Mouse (Mus musculus) embryonic facial prominence, embryonic 14.5 days (tissue): Measurements from ENCODE around the gene Mus81. TPM values are rescaled to one million over a fixed set of nuclear protein-coding genes. Genes with fewer than 3 reads are reported as not detected.

Experiments used
- ATAC-seq: fragments of 200-750 bp; cut with Nextera tagmentation; 2 replicates; pipeline ENCODE4 v1.8.0; 2017; ENCODE audit warnings: low read depth, moderate number of reproducible peaks, moderate TSS enrichment
- DNase-seq: peaks from one replicate; pipeline ENCODE4 v3.0.0-alpha.2; 2015; ENCODE audit warnings: low spot score
- H3K27ac ChIP-seq: fragments of 300-500 bp; sonication (generic); replicated peaks from 2 replicates; pipeline ENCODE4 v1.5.1; 2014; ENCODE audit warnings: low read depth, mild to moderate bottlenecking, low read length, moderate library complexity
- H3K27me3 ChIP-seq: fragments of 300-500 bp; sonication (generic); replicated peaks from 2 replicates; pipeline ENCODE4 v1.6.1; 2014; ENCODE audit warnings: low read length; ENCODE audit not compliant: control insufficient read depth, insufficient read depth
- H3K36me3 ChIP-seq: fragments of 300-500 bp; sonication (generic); 2 replicates; pipeline ENCODE4 v1.6.1; 2014; ENCODE audit warnings: low read length, mixed read lengths; ENCODE audit not compliant: control insufficient read depth, insufficient read depth
- H3K4me1 ChIP-seq: fragments of 300-500 bp; sonication (generic); 2 replicates; pipeline ENCODE4 v1.6.1; 2014; ENCODE audit warnings: antibody characterized with exemption, low read length; ENCODE audit not compliant: control insufficient read depth, insufficient read depth
- H3K4me2 ChIP-seq: fragments of 300-500 bp; sonication (generic); 2 replicates; pipeline ENCODE4 v1.6.1; 2014; ENCODE audit warnings: low read depth, mild to moderate bottlenecking, low read length, moderate library complexity, mixed read lengths
- H3K4me3 ChIP-seq: fragments of 300-500 bp; sonication (generic); 2 replicates; pipeline ENCODE4 v1.5.1; 2014; ENCODE audit warnings: low read depth, mild to moderate bottlenecking, low read length
- H3K9ac ChIP-seq: fragments of 300-500 bp; sonication (generic); 2 replicates; pipeline ENCODE4 v1.6.1; 2014; ENCODE audit warnings: low read depth, mild to moderate bottlenecking, low read length, moderate library complexity, mixed read lengths
- H3K9me3 ChIP-seq: fragments of 300-500 bp; sonication (generic); 2 replicates; pipeline ENCODE4 v1.6.1; 2016; ENCODE audit warnings: low read length; ENCODE audit not compliant: control insufficient read depth
- WGBS: fragments of 180-500 bp; shearing (Covaris S2); extraction: QIAGEN DNeasy Blood & Tissue Kit; methylation state at CpG from one replicate; pipeline ENCODE4 v1.1.7; 2014; 5-methylcytosine and 5-hydroxymethylcytosine counted together
- polyA plus RNA-seq: library from polyadenylated mRNA; unstranded; fragments of >200 nt; fragmentation: Nextera tagmentation; extraction: Ambion mirVana; gene quantifications from 2 replicates; pipeline ENCODE4 v1.2.1, GENCODE M21; 2014

Gene Mus81
- polyA plus RNA-seq, 1 experiment from 2014 or later = 39.6 TPM

DNA sequence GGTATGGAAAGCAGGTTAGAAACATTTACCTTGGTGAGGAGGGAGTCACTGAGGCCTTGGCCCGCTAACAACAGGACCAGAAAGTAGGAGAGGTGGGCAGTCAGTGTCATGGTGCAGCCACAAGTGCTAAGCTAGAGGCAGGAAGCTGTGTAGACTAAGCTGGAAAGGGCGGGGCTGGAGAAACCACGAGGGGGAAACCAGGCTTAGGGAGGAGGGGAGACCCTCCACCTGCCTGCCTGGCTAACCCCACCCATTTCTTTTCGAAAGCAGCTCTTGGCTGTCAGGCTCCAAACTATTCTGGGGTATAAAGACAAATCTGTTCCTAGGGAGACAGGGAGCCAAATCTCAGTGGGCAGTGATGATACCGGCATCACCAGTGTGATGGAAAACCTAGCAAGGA lies 19.8 kb downstream of the Mus81 start, which contains the start of gene Ctsw:
Gene Ctsw (minus strand): TSS at position 134 of the 400 bp plus-strand sequence.
- whole genome bisulfite sequencing = 51% methylated on average over 5 of the region's 5 CpGs
- no peak within 1 kb of the TSS for H3K4me3 ChIP-seq

DNA sequence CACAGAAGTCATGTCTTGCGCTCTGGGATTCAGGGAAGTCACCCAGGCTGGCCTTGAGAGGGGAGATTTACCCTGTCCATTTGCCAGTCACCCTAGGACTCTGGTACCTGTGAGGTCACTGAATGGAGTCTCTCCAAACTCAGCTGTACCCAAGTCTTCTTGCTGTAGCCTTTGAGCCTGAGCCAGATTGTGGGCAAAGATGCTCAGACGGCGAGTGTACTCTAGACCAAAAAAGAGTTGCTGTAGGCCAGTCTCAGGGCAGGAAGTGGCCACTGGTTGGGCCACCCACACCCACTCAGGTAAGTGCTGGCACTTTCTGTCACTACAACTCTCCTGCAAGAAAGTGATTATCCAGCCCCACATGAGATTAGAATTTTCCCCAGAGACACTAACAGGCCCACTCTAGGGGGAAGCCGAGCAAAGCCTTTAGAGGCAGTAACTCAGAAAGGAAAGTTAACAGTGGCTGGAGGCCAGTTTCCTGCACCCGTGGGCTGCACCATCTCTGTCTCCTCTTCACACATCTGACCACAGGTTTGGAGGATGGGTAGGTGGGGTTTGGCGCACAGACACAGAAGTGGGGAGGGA lies 21.2 kb downstream of the Mus81 start:
- no peak for ATAC-seq
- peaks cover 53% of the 10 kb centered on the region for H3K36me3 ChIP-seq

More for the DNA sequence above, 19.8 kb downstream of the Mus81 start, which contains the start of gene Ctsw:
- H3K9ac ChIP-seq = no peak within 1 kb of the TSS
- 0 out of 2 replicates have a peak, but pooled peaks cover 3% of the 10 kb centered on the region for H3K4me1 ChIP-seq
- H3K36me3 ChIP-seq = peaks cover 42% of the 10 kb centered on the region
- H3K4me2 ChIP-seq = no peak within 1 kb of the TSS
- DNase-seq (no peak), ATAC-seq (no peak)
- no peak within 1 kb of the TSS for H3K27ac ChIP-seq
- no peaks in the 10 kb centered on the region for H3K27me3 ChIP-seq
- H3K9me3 ChIP-seq = no peaks in the 10 kb centered on the region

DNA sequence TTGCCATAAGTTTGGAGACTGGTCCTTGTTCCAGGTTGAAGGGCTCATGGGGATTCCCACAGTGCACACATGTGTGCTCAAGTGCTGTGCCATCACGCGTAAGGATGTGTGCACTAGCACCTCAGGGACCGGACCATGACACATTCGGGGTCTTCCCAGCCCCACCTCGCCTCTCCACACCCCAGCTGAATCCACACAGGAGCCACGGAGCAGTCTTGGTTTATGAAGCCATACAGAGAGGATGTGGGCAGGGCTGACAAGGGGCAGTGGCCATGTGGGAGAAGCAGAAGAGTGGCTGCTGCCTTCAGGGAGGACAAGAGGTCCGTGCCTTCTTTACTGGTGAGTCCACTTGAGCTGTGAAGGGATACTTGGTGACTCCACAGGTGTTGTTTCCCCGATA lies 23.2 kb downstream of the Mus81 start:
- H3K9me3 ChIP-seq = no peaks in the 10 kb centered on the region
- no peak for DNase-seq
- no peak overlapping the region for H3K4me2 ChIP-seq
- H3K36me3 ChIP-seq = peaks cover 53% of the 10 kb centered on the region
- peaks cover 10% of the 10 kb centered on the region for H3K4me1 ChIP-seq
- whole genome bisulfite sequencing = 94% methylated on average over 8 of the region's 8 CpGs
- H3K9ac ChIP-seq = no peak overlapping the region
- no peak overlapping the region for H3K27ac ChIP-seq
- H3K27me3 ChIP-seq = no peaks in the 10 kb centered on the region
- no peak overlapping the region for H3K4me3 ChIP-seq
- no peak for ATAC-seq

More for the DNA sequence above, 21.2 kb downstream of the Mus81 start:
- 92% methylated on average over 6 of the region's 6 CpGs for WGBS
- Histone ChIP-seq H3K4me3 (no peak overlapping the region), H3K4me2 (no peak overlapping the region), H3K27me3 (no peaks in the 10 kb centered on the region), H3K9ac (no peak overlapping the region), H3K9me3 (no peaks in the 10 kb centered on the region), H3K4me1 (0 out of 2 replicates have a peak, but pooled peaks cover 3% of the 10 kb centered on the region), H3K27ac (no peak overlapping the region)
- no peak for DNase-seq

DNA sequence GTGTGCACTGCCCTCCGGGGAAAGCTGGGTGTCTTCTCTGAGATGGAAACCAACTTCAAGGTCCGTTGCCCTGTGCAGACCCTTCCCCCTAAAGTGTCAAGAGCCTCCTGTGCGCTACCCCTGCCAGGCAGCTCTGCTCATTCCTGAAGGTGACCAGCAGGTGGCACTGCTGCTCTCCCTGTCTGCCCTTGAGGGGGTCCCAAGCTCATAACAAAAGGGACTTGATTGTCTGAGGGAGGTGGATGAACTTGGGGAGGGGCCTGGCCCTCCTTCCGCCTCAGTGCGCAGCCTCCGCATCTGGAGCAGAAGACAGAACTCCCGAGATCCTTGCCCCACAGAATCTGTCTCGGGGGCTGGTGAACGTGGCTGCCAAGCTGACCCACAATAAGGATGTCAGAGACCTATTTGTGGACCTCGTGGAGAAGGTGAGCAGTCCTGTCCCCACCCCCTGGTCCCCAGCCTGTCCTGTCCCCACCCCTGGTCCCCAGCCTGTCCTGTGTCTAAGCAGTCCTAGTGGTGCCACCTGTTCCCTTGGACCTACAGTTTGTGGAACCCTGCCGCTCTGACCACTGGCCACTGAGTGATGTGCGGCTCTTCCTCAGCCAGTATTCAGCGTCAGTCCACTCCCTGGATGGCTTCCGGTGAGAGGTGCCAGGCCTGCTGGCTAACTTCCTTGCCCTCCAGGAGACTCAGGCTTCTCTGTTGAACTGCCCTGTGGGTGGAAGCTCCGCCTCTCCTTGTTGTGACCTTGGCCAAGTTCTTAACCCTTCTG lies 24.2 kb downstream of the Mus81 start:
- H3K4me3 ChIP-seq = peak overlapping the region; percentile 23
- peak overlapping the region; percentile 59 for H3K9ac ChIP-seq

DNA sequence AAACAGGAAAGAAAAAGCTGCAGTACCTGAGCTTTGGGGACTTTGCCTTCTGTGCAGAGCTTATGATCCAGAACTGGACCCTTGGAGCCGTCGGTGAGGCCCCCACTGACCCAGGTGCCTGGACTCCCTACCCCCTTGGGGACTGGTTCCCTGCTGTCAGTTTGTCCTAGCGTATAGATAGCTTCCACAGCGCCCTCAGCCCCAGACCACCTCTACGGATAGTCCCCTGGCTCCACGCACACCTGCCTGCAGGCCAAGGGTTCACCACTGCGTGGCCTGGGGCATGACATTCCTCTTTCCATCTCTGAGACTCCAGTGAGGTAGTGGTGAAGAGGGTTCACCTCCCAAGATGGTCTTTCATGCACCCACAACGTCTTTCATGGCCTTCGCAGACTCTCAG lies 25.0 kb downstream of the Mus81 start:
- peaks cover 53% of the 10 kb centered on the region for H3K36me3 ChIP-seq
- peaks cover 13% of the 10 kb centered on the region for H3K4me1 ChIP-seq
- H3K4me2 ChIP-seq = no peak overlapping the region
- no peak for ATAC-seq
- WGBS = 83% methylated on average over 9 of the region's 9 CpGs
- H3K9me3 ChIP-seq = no peaks in the 10 kb centered on the region
- no peak for DNase-seq
- H3K9ac ChIP-seq = no peak overlapping the region
- H3K27ac ChIP-seq = no peak overlapping the region
- no peak overlapping the region for H3K4me3 ChIP-seq
- no peaks in the 10 kb centered on the region for H3K27me3 ChIP-seq

More for the DNA sequence above, 24.2 kb downstream of the Mus81 start:
- Histone ChIP-seq H3K36me3 (peaks cover 53% of the 10 kb centered on the region), H3K4me1 (peaks cover 13% of the 10 kb centered on the region), H3K9me3 (no peaks in the 10 kb centered on the region), H3K4me2 (peak overlapping the region; percentile 46), H3K27me3 (no peaks in the 10 kb centered on the region), H3K27ac (0 out of 2 replicates have a peak overlapping the region, but pooled peaks have one; percentile 42)
- peak; percentile 86 for DNase-seq
- peak; percentile 73; the same call in 1 of the 2 replicates for ATAC-seq
- WGBS = 35% methylated on average over 15 of the region's 15 CpGs

DNA sequence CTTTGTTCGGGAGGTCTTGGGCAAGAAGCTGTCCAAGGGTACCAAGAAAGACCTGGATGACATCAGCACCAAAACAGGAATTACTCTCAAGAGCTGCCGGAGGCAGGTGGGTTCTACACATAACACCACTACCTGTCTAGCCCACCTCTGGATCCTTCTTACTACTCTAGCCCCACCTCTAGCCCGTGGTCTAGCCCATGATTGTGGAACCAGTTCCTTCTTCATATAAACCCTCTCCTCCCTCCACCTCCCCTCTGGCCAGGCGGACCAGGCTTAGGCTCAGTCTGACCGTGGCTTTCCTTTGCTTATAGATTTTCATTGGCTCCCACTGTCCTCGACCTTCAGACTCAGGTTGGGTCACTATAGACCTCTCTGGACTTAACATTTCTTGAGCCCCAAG lies 26.8 kb downstream of the Mus81 start:
- Histone ChIP-seq H3K9me3 (no peaks in the 10 kb centered on the region), H3K27me3 (no peaks in the 10 kb centered on the region), H3K4me3 (peak overlapping the region; percentile 68), H3K4me1 (peaks cover 16% of the 10 kb centered on the region), H3K4me2 (peak overlapping the region; percentile 96), H3K36me3 (peaks cover 36% of the 10 kb centered on the region), H3K27ac (no peak overlapping the region), H3K9ac (peak overlapping the region; percentile 71)
- ATAC-seq = no peak
- 82% methylated on average over 6 of the region's 6 CpGs for whole genome bisulfite sequencing
- DNase-seq = no peak

DNA sequence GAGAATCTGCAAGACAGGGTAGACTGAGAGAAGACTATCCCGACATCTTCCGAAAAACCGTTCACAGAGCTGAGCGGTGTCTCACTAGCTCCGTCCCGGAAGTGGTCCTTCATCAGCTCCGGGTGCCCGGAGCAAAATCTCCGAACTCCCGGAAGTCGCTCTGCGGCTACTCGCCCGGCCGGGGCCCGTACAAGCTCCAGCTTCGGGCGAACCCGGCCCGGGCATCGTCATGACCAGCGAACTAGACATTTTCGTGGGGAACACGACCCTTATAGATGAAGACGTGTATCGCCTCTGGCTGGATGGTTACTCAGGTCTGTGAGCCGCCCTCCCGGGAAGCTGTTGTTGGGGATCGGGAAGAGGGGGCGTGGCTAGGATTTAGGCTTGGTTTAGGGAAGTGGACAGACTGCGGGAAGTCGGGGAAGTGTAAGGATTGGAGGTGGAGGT lies 27.7 kb downstream of the Mus81 start, which contains the start of gene Fibp:
Gene Fibp (plus strand): TSS at position 151 of the 447 bp plus-strand sequence.
- Histone ChIP-seq H3K9ac (peak within 1 kb of the TSS; percentile 71), H3K4me1 (peaks cover 25% of the 10 kb centered on the region), H3K4me3 (peak within 1 kb of the TSS; percentile 68), H3K9me3 (no peaks in the 10 kb centered on the region), H3K27me3 (no peaks in the 10 kb centered on the region), H3K4me2 (peak within 1 kb of the TSS; percentile 96), H3K36me3 (peaks cover 27% of the 10 kb centered on the region), H3K27ac (no peak within 1 kb of the TSS; the same call in 1 of the 2 replicates)
- ATAC-seq (peak; percentile 74), DNase-seq (peak; percentile 94)
- under 1% methylated on average over 30 of the region's 32 CpGs for WGBS

DNA sequence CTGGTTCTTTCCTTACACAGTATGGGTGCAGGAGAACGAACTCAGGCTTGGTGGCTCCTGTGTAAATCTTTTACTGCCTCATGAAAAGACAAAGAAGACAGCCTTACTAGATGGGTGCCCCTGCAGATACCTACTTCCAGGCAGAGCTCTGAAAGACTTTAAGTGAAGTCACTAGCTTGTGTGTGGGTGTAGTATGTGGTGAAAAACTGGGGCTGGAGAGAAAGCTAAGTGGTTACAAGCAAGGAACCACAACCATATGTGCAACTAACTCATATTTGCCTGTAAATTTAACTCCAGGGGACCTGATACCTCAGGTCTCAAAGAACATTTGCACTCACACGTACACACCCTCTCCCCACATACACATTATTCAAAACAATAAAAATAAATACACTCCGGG lies 28.3 kb downstream of the Mus81 start:
- DNase-seq (no peak), ATAC-seq (no peak)
- H3K9ac ChIP-seq = peak overlapping the region; percentile 71
- H3K4me3 ChIP-seq = peak overlapping the region; percentile 68
- H3K4me1 ChIP-seq = peaks cover 27% of the 10 kb centered on the region
- H3K36me3 ChIP-seq = peaks cover 21% of the 10 kb centered on the region
- 33% methylated on average over 3 of the region's 3 CpGs for whole genome bisulfite sequencing
- no peaks in the 10 kb centered on the region for H3K9me3 ChIP-seq
- peak overlapping the region; percentile 96 for H3K4me2 ChIP-seq
- no peaks in the 10 kb centered on the region for H3K27me3 ChIP-seq
- no peak overlapping the region for H3K27ac ChIP-seq
